7 mouse cellular contexts compared by ENCODE assay signal in the genomic region with DNA sequence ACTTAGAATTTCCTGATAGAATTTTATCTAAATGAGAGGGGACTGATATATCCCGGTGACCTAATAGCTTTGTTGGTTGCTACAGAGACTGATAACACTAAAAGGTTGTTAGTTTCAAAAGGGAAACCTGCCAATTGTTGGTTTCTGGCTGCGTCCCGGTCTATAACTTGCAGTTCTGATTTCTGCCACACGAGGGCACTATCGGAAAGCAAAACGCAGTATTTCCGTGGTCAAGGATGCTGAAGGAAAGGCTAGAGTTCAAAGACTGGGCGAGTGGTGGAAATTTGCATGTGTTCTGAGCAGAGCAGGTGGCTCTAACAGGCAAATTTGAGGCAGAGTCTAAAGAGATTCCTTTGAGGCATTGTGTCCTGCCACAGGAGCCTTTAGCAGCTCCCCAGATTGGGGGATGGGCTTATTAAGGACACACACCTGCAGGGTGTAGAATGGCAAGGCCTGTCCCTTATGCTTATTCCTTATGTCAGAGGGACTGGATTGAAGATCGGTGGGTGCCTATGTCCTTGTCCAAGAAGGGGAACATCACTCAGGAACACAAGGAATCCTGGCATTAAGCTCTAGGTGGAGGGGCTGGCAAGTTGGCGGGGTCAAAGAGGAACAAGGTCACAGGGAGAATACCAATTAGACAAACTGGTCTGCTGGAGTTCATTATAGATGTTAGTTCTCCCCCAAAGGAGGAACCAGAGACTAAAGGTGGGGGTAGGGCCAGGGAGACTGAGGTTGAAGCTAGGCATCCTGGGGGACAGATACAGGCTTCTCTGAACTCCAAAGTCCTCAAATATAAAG. TPM values are rescaled to one million over a fixed set of nuclear protein-coding genes. Genes with fewer than 3 reads are reported as not detected.
DNase-seq lines count a peak whose midpoint lies in the region; ATAC-seq and TF ChIP-seq lines count a peak whose summit lies in the region.

No protein-coding gene starts in this region.

- TF ChIP-seq CTCF in forebrain, postnatal 0 days (IDR thresholded peaks at IDR 0.05; ENCODE audit: low read depth): peak; percentile 95

- H3K36me3 ChIP-seq in forebrain, postnatal 0 days (ENCODE audit: insufficient read depth): no peaks in the 10 kb centered on the region
- H3K36me3 ChIP-seq in midbrain, embryonic 15.5 days (replicated peaks): no peaks in the 10 kb centered on the region

- no peaks in the 10 kb centered on the region for H3K4me1 ChIP-seq in forebrain, postnatal 0 days (ENCODE audit: insufficient read depth)
- H3K4me1 ChIP-seq in midbrain, embryonic 15.5 days: peaks cover 2% of the 10 kb centered on the region; the same call in 1 of the 2 replicates

- no peak overlapping the region for H3K4me3 ChIP-seq in forebrain, postnatal 0 days (ENCODE audit: low read depth, low read length)
- H3K4me3 ChIP-seq in midbrain, embryonic 15.5 days: no peak overlapping the region

- no peak overlapping the region for H3K27ac ChIP-seq in forebrain, postnatal 0 days (ENCODE audit: low read depth, low read length)
- no peak overlapping the region for H3K27ac ChIP-seq in midbrain, embryonic 15.5 days

- peak; percentile 43; the same call in 1 of the 2 replicates for ATAC-seq in forebrain, postnatal 0 days
- ATAC-seq in midbrain, embryonic 15.5 days (replicated peaks): no peak

- peak overlapping the region; percentile 26; the same call in 1 of the 2 replicates for H3K4me2 ChIP-seq in forebrain, postnatal 0 days (ENCODE audit: low read depth)
- peak overlapping the region; percentile 30; the same call in 1 of the 2 replicates for H3K4me2 ChIP-seq in midbrain, embryonic 15.5 days

- DNase-seq in NIH3T3 (ENCODE audit: low read depth): peak; percentile 86
- peak; percentile 70 for DNase-seq in cerebellum, adult 11 months
- peak; percentile 85 for DNase-seq in forebrain, postnatal 0 days
- DNase-seq in induced T-regulatory cell, adult 2 months (ENCODE audit: low read depth): peak; percentile 89
- DNase-seq in left cerebral cortex, postnatal 10 days (ENCODE audit: extremely low spot score in 1 of 2, low spot score in 2 of 2): peak; percentile 62 to 64
- peak; percentile 34 to 80 for DNase-seq in spleen, adult 18-20 months

- 14% methylated on average over 10 of the region's 10 CpGs for WGBS in forebrain, postnatal 0 days
- WGBS in midbrain, embryonic 15.5 days: 15% methylated on average over 10 of the region's 10 CpGs

- no peaks in the 10 kb centered on the region for H3K9me3 ChIP-seq in forebrain, postnatal 0 days (ENCODE audit: low read length)
- H3K9me3 ChIP-seq in midbrain, embryonic 15.5 days: no peaks in the 10 kb centered on the region

- no peaks in the 10 kb centered on the region for H3K27me3 ChIP-seq in forebrain, postnatal 0 days (ENCODE audit: insufficient read depth, low read length)
- no peaks in the 10 kb centered on the region for H3K27me3 ChIP-seq in midbrain, embryonic 15.5 days (replicated peaks)

- no peak overlapping the region for H3K9ac ChIP-seq in forebrain, postnatal 0 days
- no peak overlapping the region; the same call in 1 of the 2 replicates for H3K9ac ChIP-seq in midbrain, embryonic 15.5 days

- intact Hi-C loops in left cerebral cortex, postnatal 10 days (cut with DNase I): loop anchor here (5.0 kb wide), 2 partner anchors 112 to 207 kb away; no protein-coding TSS in a partner anchor

RNA-seq across cellular contexts. Expression of gene Nsrp1, which starts 22.1 kb away (rescaled TPM):
- 4.2 and 5.7 TPM in 2 replicates for total RNA-seq in forebrain, postnatal 0 days (2014; rRNA removed)
- 46.4 and 49.9 TPM in 2 replicates for polyA plus RNA-seq in forebrain, postnatal 0 days (2015; fragmentation: Nextera tagmentation; extraction: Ambion mirVana)
- total RNA-seq in left cerebral cortex, postnatal 10 days (2021): 10 to 100 TPM; 15.2 to 15.8 TPM
- polyA plus RNA-seq in midbrain, embryonic 15.5 days (2015; fragmentation: Nextera tagmentation; extraction: Ambion mirVana): 52.0 and 54.3 TPM in 2 replicates
